29 mouse cellular contexts compared by ENCODE assay signal in genomic region chr11:62107272-62107836, GRCm38 (mm10).
DNase-seq lines count a peak whose midpoint lies in the region; ATAC-seq and TF ChIP-seq lines count a peak whose summit lies in the region.
"Had no signal": no experiment of that assay in that cellular context is flagged by ENCODE, and none has a peak within 500 bp of the region (broad histone marks: within the 10 kb centered on the region; RNA-seq: fewer than 3 reads in every experiment).

No protein-coding gene starts in this region.

- TF ChIP-seq EP300 in MEL (IDR thresholded peaks at IDR 0.05; ENCODE audit: low read depth in 1 of 2, low read length in 2 of 2), result peak; percentile 40 to 72; a peak in 3 of 4 replicates

- TF ChIP-seq POLR2A in MEL (IDR thresholded peaks at IDR 0.05; ENCODE audit: control insufficient read depth in 1 of 2, insufficient read depth in 1 of 2, low read depth in 1 of 2, low read length in 2 of 2, poor library complexity in 1 of 2), result no peak
- TF ChIP-seq POLR2A in cortical plate, adult 2 months (IDR thresholded peaks at IDR 0.05; ENCODE audit: extremely low read depth, insufficient read depth, low read length), result no peak

- peak overlapping the region; percentile 32 for H3K27ac ChIP-seq in hindbrain, postnatal 0 days
- no peak overlapping the region for H3K27ac ChIP-seq in hindbrain, embryonic 12.5 days
- H3K27ac ChIP-seq in MEL (ENCODE audit: control insufficient read depth, low read depth, low read length), result peak overlapping the region; percentile 69
- peak overlapping the region; percentile 93 for H3K27ac ChIP-seq in cortical plate, adult 2 months (ENCODE audit: insufficient read depth, low read length)
- peak overlapping the region; percentile 58; the same call in 1 of the 2 replicates for H3K27ac ChIP-seq in neural tube, embryonic 14.5 days (ENCODE audit: low read depth, low read length)
- H3K27ac ChIP-seq: embryonic facial prominence, embryonic 13.5 days; heart, adult 2 months; liver, embryonic 12.5 days had no signal

- no peak for DNase-seq in hindbrain, postnatal 0 days (ENCODE audit: low spot score)
- DNase-seq in MEL (ENCODE audit: low read depth, low spot score), result peak; percentile 75
- no peak for DNase-seq in right cerebral cortex, postnatal 10 days (ENCODE audit: low spot score in 2 of 2)
- DNase-seq in right cerebral cortex, adult 18-20 months, result no peak
- DNase-seq: adrenal gland, adult 8-10 months; cerebellum, adult 11 months; cerebellum, adult 9-10 months; cerebellum, postnatal 36 days; embryo, embryonic 11 days; heart, adult 2 months; heart, postnatal 4 days; kidney, adult 9 months; kidney, postnatal 10 days; left cerebral cortex, postnatal 4 days; liver, postnatal 0 days; lung, postnatal 4 days; midbrain, embryonic 14.5 days; right cerebral cortex, postnatal 14 days; thymus, postnatal 14 days had no signal

- no peaks in the 10 kb centered on the region for H3K9me3 ChIP-seq in hindbrain, postnatal 0 days (ENCODE audit: low read length)
- no peaks in the 10 kb centered on the region for H3K9me3 ChIP-seq in hindbrain, embryonic 12.5 days (replicated peaks)
- no peaks in the 10 kb centered on the region for H3K9me3 ChIP-seq in MEL (replicated peaks; ENCODE audit: insufficient read depth, low read length)
- H3K9me3 ChIP-seq in neural tube, embryonic 14.5 days (ENCODE audit: control insufficient read depth, low read length), result no peaks in the 10 kb centered on the region
- H3K9me3 ChIP-seq: embryonic facial prominence, embryonic 13.5 days; forebrain, embryonic 10.5 days; heart, embryonic 12.5 days; liver, embryonic 12.5 days had no signal

- no peak for TF ChIP-seq CTCF in hindbrain, postnatal 0 days (IDR thresholded peaks at IDR 0.05; ENCODE audit: low read depth)
- no peak for TF ChIP-seq CTCF in MEL (IDR thresholded peaks at IDR 0.05 in 2 of 3, conservative IDR thresholded peaks at IDR 0.05 in 1 of 3; ENCODE audit: control insufficient read depth in 1 of 3, insufficient read depth in 1 of 3, low read depth in 2 of 3, low read length in 3 of 3, poor library complexity in 1 of 3, severe bottlenecking in 1 of 3)
- no peak for TF ChIP-seq CTCF in cortical plate, adult 2 months (IDR thresholded peaks at IDR 0.05; ENCODE audit: extremely low read depth, insufficient read depth, low read length)

- no peak overlapping the region for H3K9ac ChIP-seq in hindbrain, postnatal 0 days (replicated peaks; ENCODE audit: low read length)
- no peak overlapping the region for H3K9ac ChIP-seq in hindbrain, embryonic 12.5 days
- H3K9ac ChIP-seq in MEL (ENCODE audit: control insufficient read depth, low read depth, low read length, poor library complexity, severe bottlenecking), result 0 out of 2 replicates have a peak overlapping the region, but pooled peaks have one; percentile 8
- H3K9ac ChIP-seq in neural tube, embryonic 14.5 days (replicated peaks; ENCODE audit: low read depth, low read length), result no peak overlapping the region
- H3K9ac ChIP-seq: embryonic facial prominence, embryonic 13.5 days; heart, embryonic 12.5 days; liver, embryonic 12.5 days; liver, postnatal 0 days had no signal

- no peak for TF ChIP-seq RAD21 in MEL (IDR thresholded peaks at IDR 0.05; ENCODE audit: low read depth, low read length)

- 86% methylated on average over 2 of the region's 2 CpGs for WGBS in hindbrain, postnatal 0 days
- WGBS in hindbrain, embryonic 12.5 days, result 90% methylated on average over 2 of the region's 2 CpGs
- WGBS in neural tube, embryonic 14.5 days, result 90% methylated on average over 2 of the region's 2 CpGs

- H3K4me2 ChIP-seq in hindbrain, postnatal 0 days (ENCODE audit: low read depth, low read length), result no peak overlapping the region
- no peak overlapping the region for H3K4me2 ChIP-seq in hindbrain, embryonic 12.5 days (replicated peaks)
- H3K4me2 ChIP-seq in neural tube, embryonic 14.5 days (ENCODE audit: low read depth, low read length), result no peak overlapping the region
- H3K4me2 ChIP-seq: embryonic facial prominence, embryonic 13.5 days; heart, embryonic 12.5 days; liver, embryonic 12.5 days had no signal

- no peak overlapping the region for H3K4me3 ChIP-seq in hindbrain, postnatal 0 days (ENCODE audit: low read length)
- H3K4me3 ChIP-seq in hindbrain, embryonic 12.5 days, result no peak overlapping the region
- no peak overlapping the region for H3K4me3 ChIP-seq in MEL (ENCODE audit: control insufficient read depth in 1 of 2, insufficient read depth in 1 of 2, low read depth in 2 of 2, low read length in 2 of 2)
- no peak overlapping the region for H3K4me3 ChIP-seq in cortical plate, adult 2 months (ENCODE audit: insufficient read depth, low read length)
- no peak overlapping the region for H3K4me3 ChIP-seq in neural tube, embryonic 14.5 days (ENCODE audit: low read depth, low read length)
- H3K4me3 ChIP-seq: embryonic facial prominence, embryonic 13.5 days; forebrain, embryonic 10.5 days; heart, adult 2 months; heart, embryonic 12.5 days; liver, embryonic 12.5 days had no signal

- H3K36me3 ChIP-seq in hindbrain, postnatal 0 days (ENCODE audit: insufficient read depth, low read length), result no peaks in the 10 kb centered on the region
- no peaks in the 10 kb centered on the region for H3K36me3 ChIP-seq in hindbrain, embryonic 12.5 days
- peaks cover 0 to 41% of the 10 kb centered on the region in 2 experiments; a peak in 2 of 4 replicates for H3K36me3 ChIP-seq in MEL (ENCODE audit: control insufficient read depth in 1 of 2, insufficient read depth in 2 of 2, low read length in 2 of 2)
- H3K36me3 ChIP-seq in neural tube, embryonic 14.5 days (ENCODE audit: control insufficient read depth, insufficient read depth, low read length), result no peaks in the 10 kb centered on the region
- H3K36me3 ChIP-seq: embryonic facial prominence, embryonic 13.5 days; forebrain, embryonic 10.5 days; heart, embryonic 12.5 days had no signal

- no peaks in the 10 kb centered on the region for H3K4me1 ChIP-seq in hindbrain, postnatal 0 days (ENCODE audit: insufficient read depth, low read length)
- no peaks in the 10 kb centered on the region for H3K4me1 ChIP-seq in hindbrain, embryonic 12.5 days
- peaks cover 13 to 27% of the 10 kb centered on the region in 2 experiments for H3K4me1 ChIP-seq in MEL (ENCODE audit: control insufficient read depth in 1 of 2, insufficient read depth in 2 of 2, low read length in 2 of 2)
- no peaks in the 10 kb centered on the region; the same call in 1 of the 2 replicates for H3K4me1 ChIP-seq in cortical plate, adult 2 months (ENCODE audit: control insufficient read depth, insufficient read depth, low read length)
- no peaks in the 10 kb centered on the region for H3K4me1 ChIP-seq in neural tube, embryonic 14.5 days (ENCODE audit: control insufficient read depth, insufficient read depth, low read length)
- H3K4me1 ChIP-seq: embryonic facial prominence, embryonic 13.5 days had no signal

- no peaks in the 10 kb centered on the region for H3K79me2 ChIP-seq in MEL (ENCODE audit: control insufficient read depth, insufficient read depth, low read length, poor library complexity)

- no peak for ATAC-seq in hindbrain, postnatal 0 days
- no peak for ATAC-seq in hindbrain, embryonic 12.5 days (ENCODE audit: low FRiP score)
- no peak for ATAC-seq in neural tube, embryonic 14.5 days (ENCODE audit: low read depth)
- ATAC-seq: activated CD4-positive, CD25-positive, alpha-beta regulatory T cell, adult 4 months; CD4-positive, CD25-positive, alpha-beta regulatory T cell, adult 4 months; liver, postnatal 0 days; lung, postnatal 0 days had no signal

- H3K27me3 ChIP-seq in hindbrain, postnatal 0 days (ENCODE audit: insufficient read depth, low read length), result no peaks in the 10 kb centered on the region
- H3K27me3 ChIP-seq in hindbrain, embryonic 12.5 days, result no peaks in the 10 kb centered on the region
- H3K27me3 ChIP-seq in MEL (ENCODE audit: control insufficient read depth in 1 of 2, insufficient read depth in 2 of 2, low read length in 2 of 2), result no peaks in the 10 kb centered on the region
- no peaks in the 10 kb centered on the region for H3K27me3 ChIP-seq in neural tube, embryonic 14.5 days (ENCODE audit: control insufficient read depth, insufficient read depth, low read length)
- H3K27me3 ChIP-seq: embryonic facial prominence, embryonic 13.5 days; heart, embryonic 12.5 days; liver, embryonic 12.5 days had no signal

TF ChIP-seq in MEL, 35 proteins besides CTCF, POLR2A, EP300 and RAD21:
- TF ChIP-seq GABPA (IDR thresholded peaks at IDR 0.05; ENCODE audit: low read depth, low read length) (no peak), RCOR1 (IDR thresholded peaks at IDR 0.05; ENCODE audit: low read depth, low read length) (0 out of 2 replicates have a peak, but pooled peaks have one; percentile 20), TAL1 (IDR thresholded peaks at IDR 0.05; ENCODE audit: low read length) (no peak), MEF2A (IDR thresholded peaks at IDR 0.05; ENCODE audit: extremely low read depth, insufficient replicate concordance, low read depth, low read length, poor library complexity, severe bottlenecking) (no peak), SIN3A (IDR thresholded peaks at IDR 0.05; ENCODE audit: low read length) (0 out of 2 replicates have a peak, but pooled peaks have one; percentile 20), CHD2 (IDR thresholded peaks at IDR 0.05; ENCODE audit: low read length) (no peak), HCFC1 (IDR thresholded peaks at IDR 0.05; ENCODE audit: low read depth, low read length) (no peak), ZNF384 (IDR thresholded peaks at IDR 0.05; ENCODE audit: low read depth, low read length) (peak; percentile 99), ZKSCAN1 (IDR thresholded peaks at IDR 0.05; ENCODE audit: low read depth, low read length) (peak; percentile 56; the same call in 1 of the 2 replicates), GATA1 (IDR thresholded peaks at IDR 0.05; ENCODE audit: low read depth, low read length) (peak; percentile 61; the same call in 1 of the 2 replicates)
TF ChIP-seq in MEL: peak in this region for 5.
